Mouse (Mus musculus) 416B (cell line): ENCODE results near the gene Gm20661.
"Not testable (repeated sequence)": the region's sequence is repeated elsewhere in the genome, so short reads cannot be mapped to it uniquely, and the experiment has no call there.

Experiments
- DNase-seq: peaks from one replicate; pipeline ENCODE4 v3.0.0; 2011; ENCODE audit warnings: low read depth

The Gm20661 gene

DNA sequence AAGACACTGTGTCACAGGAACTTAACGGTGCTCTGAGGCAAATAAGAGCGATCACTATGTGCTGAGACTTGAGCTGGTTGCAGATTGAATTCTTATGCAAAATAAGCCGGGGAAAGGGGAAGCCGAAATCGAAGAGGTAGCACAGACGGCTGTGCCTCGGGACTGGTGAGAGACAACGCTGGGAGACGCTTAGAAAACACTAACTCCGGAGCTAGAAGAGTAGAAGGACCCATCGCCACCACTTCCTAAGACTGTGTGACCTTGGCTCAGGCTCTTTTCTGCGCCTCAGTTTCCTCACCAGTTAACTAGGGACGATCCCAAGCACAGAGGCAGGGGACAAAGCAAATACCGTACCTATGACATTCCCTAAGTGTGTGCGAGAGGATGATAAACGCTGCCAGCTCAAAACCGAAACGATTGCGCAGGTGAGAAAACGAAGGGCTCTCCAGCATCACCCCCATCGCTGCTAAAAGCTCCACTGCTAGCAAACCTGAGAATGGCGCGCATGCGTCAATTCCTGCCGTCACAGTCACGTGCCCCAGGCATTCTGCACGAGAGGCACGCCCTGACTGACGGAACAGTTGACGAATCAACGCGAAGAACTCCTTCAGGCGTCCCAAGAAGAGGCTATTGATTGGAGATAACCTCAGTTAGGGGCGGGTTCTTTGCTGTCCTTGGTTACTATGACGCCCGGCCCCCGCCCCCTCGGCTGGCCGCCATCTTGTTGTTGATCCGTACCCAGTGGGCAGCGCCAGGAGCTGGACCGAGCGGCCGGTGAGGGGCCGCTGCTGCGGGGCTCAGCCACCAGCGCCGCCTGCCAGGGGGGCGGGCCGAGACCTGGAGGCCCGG lies 19.3 kb downstream of the Gm20661 start, which contains the start of gene Ip6k1:
Ip6k1 (plus strand) TSS at position 580 of the 849 bp plus-strand sequence.
- DNase-seq: peak; percentile 100

DNA sequence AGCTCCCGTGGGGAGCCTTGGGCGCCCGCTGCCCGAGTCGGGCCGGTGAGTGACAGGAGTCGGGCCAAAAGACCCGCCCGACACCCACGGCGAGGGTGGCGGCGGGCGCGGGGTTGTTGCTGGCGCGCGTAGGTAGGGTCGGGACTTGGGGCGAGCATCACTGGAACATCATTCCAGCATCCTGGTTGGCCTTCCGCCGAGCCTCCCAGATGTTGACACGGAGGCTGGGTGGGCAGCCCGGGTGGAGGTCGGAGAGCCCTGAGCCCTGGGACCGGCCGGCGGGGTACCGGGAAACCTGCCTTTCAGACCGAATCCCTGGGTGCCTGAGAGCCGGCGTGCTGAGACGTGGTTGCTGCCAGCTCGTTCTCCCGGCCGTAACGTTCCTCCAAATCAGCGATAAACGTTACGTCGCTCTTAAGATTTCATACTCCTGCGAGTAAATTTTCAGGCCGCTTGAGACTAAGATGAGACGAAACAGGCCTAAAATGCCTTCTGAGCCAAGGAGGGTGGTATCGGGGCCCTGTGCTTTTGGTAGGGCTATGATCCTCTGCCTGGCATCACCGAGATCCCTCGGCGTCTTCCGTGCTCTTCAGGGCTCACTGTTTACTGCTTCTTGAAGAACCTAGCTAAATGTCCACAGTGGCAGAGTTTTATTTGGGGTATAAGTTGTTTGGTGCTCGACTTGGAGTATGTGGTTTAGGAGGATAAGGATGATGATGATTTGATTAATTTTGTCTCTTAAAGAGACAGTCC lies 20.1 kb downstream of the Gm20661 start:
- peak; percentile 33 for DNase-seq

DNA sequence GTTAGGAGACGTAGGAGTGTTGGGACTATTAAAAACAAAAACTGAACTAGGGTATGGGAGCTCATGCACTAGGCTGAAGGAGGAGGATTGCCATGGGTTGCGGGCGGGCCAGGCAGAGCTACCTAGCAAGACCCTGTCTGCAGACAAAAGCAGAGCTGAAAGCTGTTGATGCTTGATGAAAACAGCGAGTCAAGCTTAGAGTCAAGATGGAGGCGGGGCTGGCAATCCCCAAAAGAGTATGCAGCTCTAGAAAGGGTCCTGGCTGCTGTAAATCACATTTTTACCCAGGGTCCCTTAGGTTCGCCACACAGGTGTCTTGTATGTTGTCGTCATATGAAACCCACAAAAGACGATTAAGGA lies 20.7 kb downstream of the Gm20661 start:
- peak; percentile 25 for DNase-seq

DNA sequence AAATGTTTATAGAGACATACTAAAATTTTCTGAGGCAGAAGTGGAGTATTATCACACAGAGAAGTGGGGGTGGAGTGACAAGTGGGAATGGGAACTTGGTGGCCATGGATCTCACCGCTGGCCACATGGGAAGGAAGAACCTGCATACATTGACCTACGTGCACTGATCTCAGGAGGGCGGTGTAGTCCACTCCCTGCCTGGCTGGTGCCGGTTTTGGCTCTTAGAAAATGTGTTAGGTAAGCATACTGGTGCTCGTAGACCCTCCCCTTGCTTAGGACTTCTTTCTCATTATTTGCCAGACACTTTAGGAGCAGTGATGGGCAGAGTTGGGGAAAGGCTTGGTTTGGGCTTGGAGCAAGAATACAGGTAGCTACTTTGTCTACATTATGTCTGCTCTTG lies 25.2 kb downstream of the Gm20661 start:
- DNase-seq: no peak

DNA sequence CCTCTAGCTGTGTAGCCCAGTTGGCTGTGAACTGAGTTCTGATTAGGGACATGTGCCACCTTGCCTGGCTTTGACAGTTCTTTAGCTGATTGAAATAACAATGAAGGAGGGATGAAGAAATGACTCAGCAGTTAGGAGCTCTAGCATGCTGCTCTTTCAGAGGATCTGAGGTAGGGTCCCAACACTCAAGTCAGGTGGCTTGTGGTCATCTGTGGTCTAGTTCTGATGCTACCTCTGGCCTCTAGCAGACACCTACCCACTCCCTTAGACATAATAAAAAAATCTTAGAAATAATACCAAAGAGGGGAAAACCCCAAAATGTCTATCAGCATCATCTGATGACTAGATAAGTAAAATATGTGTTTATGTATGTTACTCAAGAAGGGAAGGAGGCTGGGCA lies 27.5 kb downstream of the Gm20661 start:
- DNase-seq: peak; percentile 41

DNA sequence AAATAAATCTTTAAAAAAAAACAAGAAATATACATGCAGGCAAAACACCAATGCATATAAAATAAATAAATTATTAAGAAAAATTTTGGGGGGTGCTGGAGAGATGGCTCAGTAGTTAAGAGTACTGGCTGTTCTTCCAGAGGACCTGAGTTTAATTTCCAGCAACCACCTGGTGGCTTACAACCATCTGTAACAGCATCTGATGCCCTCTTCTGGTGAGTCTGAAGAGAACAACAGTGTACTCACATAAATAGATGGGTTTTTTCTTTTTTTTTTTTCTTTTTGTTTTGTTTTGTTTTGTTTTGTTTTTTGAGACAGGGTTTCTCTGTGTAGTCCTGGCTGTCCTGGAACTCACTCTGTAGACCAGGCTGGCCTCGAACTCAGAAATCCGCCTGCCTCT lies 30.7 kb downstream of the Gm20661 start:
- not testable (repeated sequence) for DNase-seq

DNA sequence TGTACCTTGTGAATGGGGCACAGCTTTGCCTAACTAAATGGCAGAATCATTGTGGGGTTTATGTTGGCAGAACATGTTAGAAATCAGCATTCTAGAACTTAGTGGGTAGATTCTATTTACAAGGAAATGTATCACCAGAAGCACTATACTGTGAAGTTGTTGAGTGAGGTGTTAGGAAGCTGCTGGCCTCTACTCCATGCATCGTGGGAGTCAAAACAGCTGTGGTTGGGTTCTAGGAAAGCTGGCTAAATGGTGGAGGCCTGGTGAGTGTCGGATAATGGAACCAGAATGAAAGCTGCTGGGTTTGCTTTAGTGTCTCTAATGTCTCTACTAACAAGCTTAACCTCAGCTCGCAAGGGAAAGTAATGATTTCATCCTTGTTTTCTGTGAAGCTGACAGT lies 34.3 kb downstream of the Gm20661 start:
- DNase-seq: no peak

DNA sequence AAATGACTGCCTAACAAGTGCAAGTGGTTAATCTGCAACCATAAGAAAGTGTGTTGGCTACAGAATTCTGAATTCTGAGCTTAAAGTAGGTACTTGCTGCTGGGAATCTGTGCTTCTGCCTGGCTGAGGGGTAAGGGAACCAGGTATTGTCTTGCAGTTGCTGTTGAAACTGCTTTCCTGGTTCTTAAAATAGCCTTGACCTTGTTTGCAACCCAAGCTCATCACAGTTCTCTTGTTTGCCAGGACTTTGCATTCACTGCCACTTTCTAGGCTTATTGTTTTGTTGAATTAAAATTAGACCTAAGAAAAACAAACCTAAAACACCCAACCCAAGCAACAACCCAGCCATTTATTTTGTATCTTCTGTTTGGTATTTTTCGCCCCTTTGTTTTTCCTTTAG lies 37.9 kb downstream of the Gm20661 start:
- no peak for DNase-seq

DNA sequence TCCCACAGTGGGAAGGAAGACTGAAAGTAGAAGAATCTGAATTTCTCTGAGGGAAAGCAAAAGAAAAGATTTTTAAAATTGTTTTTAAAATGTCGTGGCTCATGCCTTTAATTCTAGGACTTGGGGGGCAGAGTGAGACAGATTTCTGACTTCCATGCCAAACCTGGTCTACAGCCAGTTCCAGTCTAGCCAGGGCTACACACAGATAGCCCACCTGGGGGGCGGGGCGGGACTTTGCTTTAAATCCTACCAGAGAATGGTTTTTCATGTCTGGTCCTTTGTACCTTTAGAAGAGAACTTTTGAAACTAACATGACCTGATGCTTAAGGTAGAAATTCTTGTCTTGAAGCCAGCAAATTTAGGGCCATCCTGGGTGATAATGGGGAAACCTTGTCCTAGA lies 40.4 kb downstream of the Gm20661 start:
- DNase-seq: no peak

DNA sequence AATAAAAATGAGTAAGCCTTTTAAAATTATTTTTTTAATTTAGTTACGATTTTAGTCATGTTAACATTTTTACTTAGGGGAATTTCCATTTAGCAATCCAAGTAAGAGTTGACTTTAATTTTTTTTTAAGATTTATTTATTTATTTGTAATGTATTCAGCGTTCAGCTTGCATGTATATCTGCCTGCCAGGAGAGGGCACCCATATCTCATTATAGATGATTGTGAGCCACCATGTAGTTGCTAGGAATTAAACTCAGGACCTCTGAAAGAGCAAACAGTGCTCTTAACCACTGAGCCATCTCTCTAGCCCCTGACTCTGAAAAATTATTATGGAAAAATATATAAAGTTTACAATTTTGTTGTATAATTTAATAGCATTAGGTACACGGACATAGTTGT lies 43.7 kb downstream of the Gm20661 start:
- DNase-seq: peak; percentile 42

DNA sequence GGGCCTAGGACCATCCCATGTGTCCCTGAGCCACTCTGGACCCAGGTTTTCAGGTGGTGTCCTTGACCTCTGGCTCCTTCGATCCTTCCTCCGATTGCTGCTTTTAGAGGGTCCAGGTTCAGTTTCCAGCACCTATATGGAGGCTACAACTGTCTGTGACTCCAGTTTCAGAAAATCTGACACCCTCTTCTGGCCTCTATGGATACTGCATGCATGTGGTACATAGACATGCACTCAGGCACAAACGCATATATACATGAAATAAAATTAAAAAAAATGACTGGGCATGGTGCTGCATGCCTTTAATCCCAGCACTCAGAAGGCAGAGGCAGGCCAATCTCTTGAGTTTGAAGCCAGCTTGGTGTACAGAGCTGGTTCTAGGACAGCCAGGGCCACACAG lies 45.0 kb downstream of the Gm20661 start:
- no peak for DNase-seq

DNA sequence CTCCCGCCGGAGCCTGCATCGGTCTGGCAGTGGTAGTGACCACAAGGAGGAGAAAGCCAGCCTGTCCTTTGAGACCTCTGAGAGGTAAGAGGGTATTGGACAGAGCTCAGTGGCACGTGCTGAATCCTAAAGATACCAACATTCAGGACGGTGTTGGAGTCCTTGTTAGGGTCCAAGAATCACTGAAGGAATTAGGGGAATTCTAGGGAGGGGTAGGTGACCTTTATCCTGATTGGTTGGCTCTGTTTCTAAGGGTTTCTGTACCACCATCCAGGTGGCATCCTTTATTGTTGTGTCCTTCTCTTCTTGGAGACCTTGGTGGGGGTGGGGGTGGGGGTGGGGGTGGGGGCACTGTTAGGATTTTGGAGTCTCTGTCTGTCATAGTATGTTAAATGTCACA lies 49.3 kb downstream of the Gm20661 start:
- no peak for DNase-seq

DNA sequence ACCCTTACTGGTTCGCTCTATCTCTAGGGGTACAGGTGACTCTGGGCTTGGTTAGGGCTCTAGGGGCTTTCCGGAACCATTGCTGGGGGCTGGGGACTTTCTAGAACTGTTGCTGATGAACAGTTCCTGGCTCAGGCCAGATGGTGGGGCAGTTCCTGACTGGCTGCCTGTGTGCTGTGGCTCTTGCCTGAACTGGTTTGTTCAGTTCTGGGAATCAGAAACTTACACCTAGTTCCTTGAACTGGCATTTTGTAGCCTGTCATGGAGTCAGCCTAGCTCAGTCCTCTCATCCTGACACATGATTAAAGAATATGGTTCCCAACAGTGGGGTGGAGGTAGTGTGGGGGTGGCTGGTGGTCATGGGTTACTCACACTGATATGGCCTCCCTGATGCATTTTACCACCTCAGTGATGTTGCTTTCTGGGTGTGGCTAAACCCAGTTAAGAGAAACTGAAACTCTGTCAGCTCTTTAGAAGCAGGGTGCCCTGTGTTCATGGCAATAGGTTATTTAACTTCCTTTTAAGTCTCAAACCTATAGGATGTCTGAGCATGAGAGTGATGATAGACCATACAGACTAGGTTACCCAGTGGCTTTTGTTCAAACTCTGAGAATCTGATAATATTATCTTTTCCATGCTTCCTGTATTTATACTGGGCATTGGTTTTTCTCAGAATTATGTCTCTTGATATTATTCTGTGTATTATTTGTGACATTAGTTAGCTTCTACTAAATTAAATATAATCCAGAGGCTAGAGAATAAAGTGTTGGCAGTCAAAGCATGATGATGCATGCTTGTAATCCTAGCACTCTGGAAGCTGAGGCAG lies 52.7 kb downstream of the Gm20661 start:
- DNase-seq: no peak
